Mouse (Mus musculus) hindbrain, embryonic 10.5 days (tissue): ENCODE measurements at regions not wholly inside any gene's neighbourhood (a gene's known extent, or its start where the extent isn't known, plus 50 kb on each side); places are given as distances from the start of the nearest gene placed in this dataset.

Experiments used
- DNase-seq: peaks from one replicate; pipeline ENCODE4 v3.0.0-alpha.2; 2017; ENCODE audit warnings: low spot score
- H3K27ac ChIP-seq: fragments of 300-500 bp; sonication (generic); 2 replicates; pipeline ENCODE4 v1.5.1; 2016; ENCODE audit warnings: mild to moderate bottlenecking, moderate library complexity
- H3K27me3 ChIP-seq: fragments of 300-500 bp; sonication (generic); 2 replicates; pipeline ENCODE4 v1.6.1; 2016; ENCODE audit warnings: mild to moderate bottlenecking; ENCODE audit not compliant: poor library complexity, insufficient read depth, severe bottlenecking
- H3K36me3 ChIP-seq: fragments of 300-500 bp; sonication (generic); 2 replicates; pipeline ENCODE4 v1.6.1; 2016; ENCODE audit warnings: mild to moderate bottlenecking, moderate library complexity
- H3K4me1 ChIP-seq: fragments of 300-500 bp; sonication (generic); replicated peaks from 2 replicates; pipeline ENCODE4 v1.6.1; 2016; ENCODE audit warnings: mild to moderate bottlenecking
- H3K4me3 ChIP-seq: fragments of 300-500 bp; sonication (generic); 2 replicates; pipeline ENCODE4 v1.5.1; 2016; ENCODE audit warnings: mild to moderate bottlenecking, moderate library complexity
- H3K9me3 ChIP-seq: fragments of 300-500 bp; sonication (generic); 2 replicates; pipeline ENCODE4 v1.6.1; 2016; ENCODE audit warnings: mild to moderate bottlenecking, moderate library complexity
- WGBS: fragments of 180-500 bp; shearing (Covaris S2); methylation state at CpG from one replicate; pipeline ENCODE4 v1.1.7; 2016; 5-methylcytosine and 5-hydroxymethylcytosine counted together

DNA sequence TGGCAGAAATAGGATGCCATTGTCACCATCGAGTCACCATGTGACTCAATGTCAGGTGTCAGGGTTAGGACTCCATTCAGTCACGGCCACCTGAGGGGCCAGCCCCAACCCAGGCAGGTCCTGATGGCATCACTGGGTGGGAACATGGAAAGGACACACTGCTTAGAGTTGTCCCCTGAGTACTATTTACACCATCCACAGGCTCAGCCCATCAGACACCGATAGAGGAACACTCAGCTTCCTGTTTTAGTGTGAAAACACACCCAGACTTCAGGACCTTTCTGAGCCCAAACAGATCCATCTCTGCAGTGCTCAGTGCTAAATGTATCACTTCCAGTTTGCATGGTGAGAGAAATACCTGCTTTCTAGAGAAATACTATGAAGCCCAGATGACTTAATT is 416.7 kb upstream of the Gm10131 start:
- no peak for DNase-seq
- H3K27ac ChIP-seq, result no peak overlapping the region
- H3K36me3 ChIP-seq, result no peaks in the 10 kb centered on the region
- H3K4me1 ChIP-seq, result no peaks in the 10 kb centered on the region
- H3K4me3 ChIP-seq, result no peak overlapping the region
- 87% methylated on average over 3 of the region's 3 CpGs for WGBS
- H3K27me3 ChIP-seq, result no peaks in the 10 kb centered on the region
- no peaks in the 10 kb centered on the region for H3K9me3 ChIP-seq

- H3K27me3 ChIP-seq, result no peaks in the 10 kb centered on the region
- no peaks in the 10 kb centered on the region for H3K9me3 ChIP-seq
- no peaks in the 10 kb centered on the region for H3K36me3 ChIP-seq
- no peak for DNase-seq
- H3K4me1 ChIP-seq, result no peaks in the 10 kb centered on the region
- no peak overlapping the region for H3K4me3 ChIP-seq
- WGBS, result 77% methylated on average over 4 of the region's 4 CpGs
- H3K27ac ChIP-seq, result no peak overlapping the region
Measured at GRCm38 (mm10) chr8:34525231-34525630, 413.7 kb upstream of the Gm10131 start.

- no peak overlapping the region for H3K4me3 ChIP-seq
- no peaks in the 10 kb centered on the region for H3K4me1 ChIP-seq
- WGBS, result 88% methylated on average over 3 of the region's 3 CpGs
- no peaks in the 10 kb centered on the region for H3K36me3 ChIP-seq
- H3K27ac ChIP-seq, result no peak overlapping the region
- no peaks in the 10 kb centered on the region for H3K9me3 ChIP-seq
- DNase-seq, result no peak
- no peaks in the 10 kb centered on the region for H3K27me3 ChIP-seq
Measured at GRCm38 (mm10) chr8:34523849-34524248, 412.3 kb upstream of the Gm10131 start.

DNA sequence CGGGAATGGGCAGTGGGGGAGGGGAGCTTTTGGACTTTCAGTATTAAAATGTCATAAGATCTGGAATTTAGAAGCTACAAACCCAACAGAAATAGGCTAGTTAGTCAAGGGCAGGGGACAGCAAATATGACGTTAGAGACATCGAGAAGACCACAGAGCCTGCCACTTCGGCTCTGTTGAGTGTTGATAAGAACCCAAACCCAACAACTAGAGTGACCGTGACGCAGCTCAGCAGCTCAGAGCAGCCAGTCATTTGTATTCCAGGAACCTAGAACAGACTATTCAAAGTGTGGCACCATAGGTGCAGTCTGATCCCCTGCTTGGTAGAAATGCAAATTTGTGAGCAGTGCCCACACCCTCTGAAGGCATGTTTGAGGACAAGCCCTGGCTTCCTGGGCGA is 409.8 kb upstream of the Gm10131 start:
- WGBS, result 90% methylated on average over 7 of the region's 7 CpGs
- Histone ChIP-seq H3K4me3 (no peak overlapping the region), H3K36me3 (no peaks in the 10 kb centered on the region), H3K27me3 (no peaks in the 10 kb centered on the region), H3K4me1 (no peaks in the 10 kb centered on the region), H3K27ac (no peak overlapping the region), H3K9me3 (peaks cover under 1% of the 10 kb centered on the region; the same call in 1 of the 2 replicates)
- no peak for DNase-seq

DNA sequence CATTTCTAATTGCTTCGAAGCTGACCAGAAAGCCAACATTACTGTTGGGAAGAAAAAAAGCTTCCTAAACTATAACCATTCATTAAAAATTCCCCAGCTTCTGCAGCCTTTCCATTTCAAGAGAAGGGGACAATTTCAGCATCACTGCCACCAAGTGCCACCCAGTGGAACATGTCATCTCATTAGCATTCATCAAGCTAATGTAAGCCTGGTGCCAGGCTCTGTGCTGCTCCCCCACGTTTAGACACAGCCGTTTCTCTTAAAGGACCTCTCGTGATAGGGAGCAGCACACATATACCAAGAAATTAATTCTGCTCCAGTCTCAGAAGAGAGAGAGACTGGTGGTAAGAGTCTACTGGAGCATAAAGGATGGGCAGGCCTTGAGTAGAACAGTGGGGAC is 409.1 kb upstream of the Gm10131 start:
- Histone ChIP-seq H3K27me3 (no peaks in the 10 kb centered on the region), H3K9me3 (peaks cover 7% of the 10 kb centered on the region; the same call in 1 of the 2 replicates), H3K4me1 (no peaks in the 10 kb centered on the region), H3K36me3 (no peaks in the 10 kb centered on the region), H3K27ac (no peak overlapping the region), H3K4me3 (no peak overlapping the region)
- no peak for DNase-seq
- WGBS, result 79% methylated on average over 4 of the region's 4 CpGs

DNA sequence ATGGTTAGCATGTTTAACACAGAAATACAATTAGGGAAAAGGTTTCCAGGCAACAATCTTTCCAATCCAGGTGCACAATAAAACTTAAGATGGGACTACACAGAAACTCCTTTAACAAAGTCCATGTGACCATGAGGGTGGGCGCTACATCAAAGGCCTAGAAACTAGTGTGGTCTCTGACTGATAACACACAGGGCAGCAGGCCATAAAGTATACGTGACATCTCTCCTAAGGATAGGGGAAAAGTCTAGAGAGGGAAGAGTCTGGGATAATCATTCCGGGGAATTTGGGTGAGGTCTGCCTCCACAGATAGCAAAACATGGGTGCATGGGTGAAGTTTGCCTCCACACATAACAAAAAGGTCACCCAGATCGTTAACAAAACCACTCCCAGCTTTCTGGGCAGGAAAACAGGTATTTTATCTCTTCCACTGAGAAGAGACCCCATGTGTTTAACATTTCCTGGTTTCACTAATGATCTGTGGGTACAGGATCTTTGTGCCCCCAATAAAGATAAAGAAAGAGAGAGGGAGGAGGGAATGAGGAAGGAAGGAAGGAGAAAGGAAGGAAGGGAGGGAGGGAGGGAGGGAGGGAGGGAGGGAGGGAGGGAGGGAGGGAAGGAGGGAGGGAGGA is 402.0 kb upstream of the Gm10131 start:
- Histone ChIP-seq H3K4me1 (no peaks in the 10 kb centered on the region), H3K27me3 (no peaks in the 10 kb centered on the region), H3K36me3 (no peaks in the 10 kb centered on the region), H3K27ac (no peak overlapping the region), H3K4me3 (no peak overlapping the region), H3K9me3 (peaks cover 14% of the 10 kb centered on the region; the same call in 1 of the 2 replicates)
- DNase-seq, result no peak
- WGBS, result 79% methylated on average over 4 of the region's 4 CpGs

DNA sequence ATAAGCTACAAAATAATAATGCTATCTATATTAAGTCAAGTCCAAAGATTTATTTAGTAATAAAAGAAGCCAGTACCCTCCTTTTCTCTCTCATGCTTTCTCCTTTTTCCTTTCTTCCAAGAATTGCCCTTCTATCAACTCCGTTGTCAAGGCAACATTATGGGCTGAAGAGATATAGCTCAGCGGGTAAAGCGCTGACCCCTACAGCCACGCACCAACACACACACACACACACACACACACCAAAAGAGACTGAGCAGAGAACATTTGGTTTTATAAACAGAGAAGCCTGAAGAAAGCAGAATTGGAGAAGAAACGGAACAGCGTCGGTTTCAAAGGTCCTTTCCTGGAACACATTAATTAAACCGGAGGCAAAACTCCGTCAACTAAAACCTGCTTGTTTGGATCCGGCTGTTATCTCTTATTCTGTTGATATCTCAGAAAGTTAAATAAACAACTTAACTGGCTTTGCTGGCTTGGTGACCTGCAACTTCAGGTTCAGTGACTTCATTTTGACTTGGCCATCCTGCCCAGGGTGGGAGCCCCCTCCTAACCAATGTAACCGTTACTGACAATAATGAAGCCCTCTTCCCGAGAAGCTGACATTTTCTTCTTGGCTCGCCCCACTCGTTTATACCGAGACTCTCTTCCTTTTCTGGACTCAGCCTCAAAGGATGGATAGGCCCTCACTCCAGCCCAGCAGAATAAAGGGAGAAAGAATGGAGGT is 394.5 kb upstream of the Gm10131 start:
- no peaks in the 10 kb centered on the region for H3K27me3 ChIP-seq
- H3K4me1 ChIP-seq, result peaks cover 4% of the 10 kb centered on the region; the same call in 1 of the 2 replicates
- no peaks in the 10 kb centered on the region for H3K36me3 ChIP-seq
- H3K4me3 ChIP-seq, result no peak overlapping the region
- DNase-seq, result no peak
- H3K27ac ChIP-seq, result no peak overlapping the region
- H3K9me3 ChIP-seq, result 0 out of 2 replicates have a peak, but pooled peaks cover 6% of the 10 kb centered on the region
- 72% methylated on average over 15 of the region's 15 CpGs for WGBS

- 0 out of 2 replicates have a peak, but pooled peaks cover 6% of the 10 kb centered on the region for H3K9me3 ChIP-seq
- DNase-seq, result no peak
- H3K27me3 ChIP-seq, result no peaks in the 10 kb centered on the region
- H3K4me3 ChIP-seq, result no peak overlapping the region
- 85% methylated on average over 7 of the region's 7 CpGs for WGBS
- H3K27ac ChIP-seq, result no peak overlapping the region
- H3K36me3 ChIP-seq, result no peaks in the 10 kb centered on the region
- H3K4me1 ChIP-seq, result peaks cover 4% of the 10 kb centered on the region; the same call in 1 of the 2 replicates
Measured at GRCm38 (mm10) chr8:34505102-34505501, 393.6 kb upstream of the Gm10131 start.

DNA sequence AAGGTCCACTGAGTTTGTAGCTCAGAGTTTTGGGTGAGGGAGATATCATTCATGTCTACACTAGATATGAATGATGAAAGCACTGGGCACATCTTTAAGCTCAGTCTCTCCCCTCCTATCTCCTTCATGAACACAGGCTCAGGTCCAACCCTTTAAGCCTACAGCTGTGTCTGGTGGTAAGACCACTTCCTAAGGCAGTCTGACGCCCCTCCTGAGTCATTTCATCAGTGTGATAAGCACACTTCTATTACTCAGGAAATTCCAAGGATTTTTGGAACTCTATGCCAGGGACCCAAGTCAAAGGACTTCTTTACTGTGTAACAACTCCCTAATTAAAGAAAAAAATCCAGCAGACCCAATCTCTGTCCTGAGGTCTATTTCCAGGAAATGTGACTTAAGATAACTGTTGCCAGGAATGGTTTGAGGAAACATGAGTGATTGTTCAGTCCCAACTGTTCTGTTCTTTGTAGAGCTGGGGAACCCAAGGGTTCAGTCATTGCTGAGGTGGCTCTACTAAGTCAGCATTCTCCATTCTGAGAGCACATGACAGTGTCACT is 391.1 kb upstream of the Gm10131 start:
- no peak overlapping the region for H3K27ac ChIP-seq
- 68% methylated on average over 1 of the region's 1 CpGs for WGBS
- no peaks in the 10 kb centered on the region for H3K36me3 ChIP-seq
- H3K4me3 ChIP-seq, result no peak overlapping the region
- peaks cover 4% of the 10 kb centered on the region; the same call in 1 of the 2 replicates for H3K4me1 ChIP-seq
- H3K27me3 ChIP-seq, result no peaks in the 10 kb centered on the region
- H3K9me3 ChIP-seq, result no peaks in the 10 kb centered on the region
- no peak for DNase-seq

DNA sequence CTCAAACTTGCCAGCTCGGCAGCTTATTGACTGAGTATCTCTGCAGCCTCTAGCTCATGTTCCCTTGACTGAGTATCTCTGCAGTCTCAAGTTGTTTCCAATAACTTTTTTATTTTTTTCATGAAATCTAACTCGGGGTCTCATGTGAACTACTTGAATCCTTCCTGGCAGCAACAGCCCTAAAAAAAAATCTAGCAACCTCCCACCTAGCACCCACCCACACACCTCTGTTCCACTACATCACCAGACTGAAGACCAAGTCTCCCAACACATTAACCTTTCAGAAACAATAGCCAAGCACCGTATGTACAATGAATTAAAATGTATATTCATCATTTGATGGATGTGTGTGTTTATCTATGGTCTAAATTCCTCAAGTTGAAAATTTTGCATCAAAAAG is 387.7 kb upstream of the Gm10131 start:
- no peak for DNase-seq
- no peak overlapping the region for H3K4me3 ChIP-seq
- H3K4me1 ChIP-seq, result no peaks in the 10 kb centered on the region
- WGBS, result 84% methylated on average over 3 of the region's 3 CpGs
- H3K27me3 ChIP-seq, result no peaks in the 10 kb centered on the region
- no peaks in the 10 kb centered on the region for H3K9me3 ChIP-seq
- no peak overlapping the region for H3K27ac ChIP-seq
- no peaks in the 10 kb centered on the region for H3K36me3 ChIP-seq

DNA sequence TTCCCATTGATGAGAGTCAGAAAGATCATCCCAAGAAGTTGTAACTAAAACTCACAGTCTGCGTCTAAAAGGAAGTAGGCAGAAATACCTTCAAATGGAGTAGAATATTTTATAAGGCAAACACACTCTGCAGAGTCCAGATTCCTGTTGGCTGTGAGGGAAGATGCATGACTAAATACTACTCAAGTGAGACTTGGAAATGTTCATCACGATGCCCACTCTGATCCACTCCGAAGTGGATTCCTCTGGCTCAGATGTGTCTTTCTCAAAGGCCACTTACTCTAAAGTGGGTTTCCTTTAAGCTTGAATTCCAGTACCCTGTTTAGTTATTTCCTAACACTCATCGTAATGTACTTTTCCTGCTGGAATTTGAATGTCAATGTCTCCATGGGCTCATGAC is 385.2 kb upstream of the Gm10131 start:
- Histone ChIP-seq H3K36me3 (no peaks in the 10 kb centered on the region), H3K9me3 (no peaks in the 10 kb centered on the region), H3K4me1 (peaks cover 9% of the 10 kb centered on the region), H3K27me3 (no peaks in the 10 kb centered on the region), H3K27ac (no peak overlapping the region), H3K4me3 (no peak overlapping the region)
- WGBS, result 98% methylated on average over 4 of the region's 4 CpGs
- DNase-seq, result no peak

GRCm38 (mm10) chr8:34495974-34496373 is 384.4 kb upstream of the Gm10131 start:
- no peak overlapping the region for H3K4me3 ChIP-seq
- DNase-seq, result no peak

GRCm38 (mm10) chr8:34488746-34489400 is 377.3 kb upstream of the Gm10131 start:
- peaks cover 43% of the 10 kb centered on the region for H3K4me1 ChIP-seq
- 72% methylated on average over 7 of the region's 7 CpGs for WGBS
- H3K36me3 ChIP-seq, result no peaks in the 10 kb centered on the region
- H3K27ac ChIP-seq, result no peak overlapping the region
- H3K4me3 ChIP-seq, result no peak overlapping the region
- no peaks in the 10 kb centered on the region for H3K9me3 ChIP-seq
- DNase-seq, result no peak
- H3K27me3 ChIP-seq, result peaks cover 10% of the 10 kb centered on the region

More at GRCm38 (mm10) chr8:34495974-34496373, 384.4 kb upstream of the Gm10131 start:
- Histone ChIP-seq H3K27me3 (no peaks in the 10 kb centered on the region), H3K4me1 (peaks cover 10% of the 10 kb centered on the region), H3K36me3 (no peaks in the 10 kb centered on the region), H3K9me3 (no peaks in the 10 kb centered on the region), H3K27ac (no peak overlapping the region)
- WGBS, result 87% methylated on average over 4 of the region's 4 CpGs
